Mouse (Mus musculus): ENCODE data around the gene Tnfrsf21. TPM values are rescaled to one million over a fixed set of nuclear protein-coding genes. Genes with fewer than 3 reads are reported as not detected.

Tnfrsf21 gene
- total RNA-seq, 2 experiments from 2014 or later = 2.8 to 4.3 TPM

GRCm38 (mm10) chr17:43075937-43076336 is 59.6 kb downstream of the Tnfrsf21 start:
- DNase-seq (ENCODE audit: low spot score in 2 of 2) = no peak

- DNase-seq (ENCODE audit: low spot score in 2 of 2) = no peak
These were observed 60.6 kb downstream of the Tnfrsf21 start for GRCm38 (mm10) chr17:43076801-43077493.

GRCm38 (mm10) chr17:43077540-43077939 is 61.2 kb downstream of the Tnfrsf21 start:
- no peak for DNase-seq (ENCODE audit: low spot score in 2 of 2)

GRCm38 (mm10) chr17:43081225-43081624 is 64.9 kb downstream of the Tnfrsf21 start:
- no peak for DNase-seq (ENCODE audit: low spot score in 2 of 2)

GRCm38 (mm10) chr17:43089496-43089895 is 73.1 kb downstream of the Tnfrsf21 start:
- DNase-seq (ENCODE audit: low spot score in 2 of 2) = no peak

- no peak for DNase-seq (ENCODE audit: low spot score in 2 of 2)
These were observed 74.8 kb downstream of the Tnfrsf21 start for GRCm38 (mm10) chr17:43090948-43091724.

GRCm38 (mm10) chr17:43092280-43092995 is 76.1 kb downstream of the Tnfrsf21 start:
- DNase-seq (ENCODE audit: low spot score in 2 of 2) = no peak

GRCm38 (mm10) chr17:43094285-43094684 is 77.9 kb downstream of the Tnfrsf21 start:
- DNase-seq (ENCODE audit: low spot score in 2 of 2) = no peak

GRCm38 (mm10) chr17:43097101-43097688 is 80.8 kb downstream of the Tnfrsf21 start:
- DNase-seq (ENCODE audit: low spot score in 2 of 2) = no peak

- no peak for DNase-seq (ENCODE audit: low spot score in 2 of 2)
These were observed 89.8 kb downstream of the Tnfrsf21 start for GRCm38 (mm10) chr17:43106108-43106507.

- DNase-seq (ENCODE audit: low spot score in 2 of 2) = no peak
These were observed 91.0 kb downstream of the Tnfrsf21 start for GRCm38 (mm10) chr17:43107338-43107737.

GRCm38 (mm10) chr17:43109501-43109900 is 93.1 kb downstream of the Tnfrsf21 start:
- DNase-seq (ENCODE audit: low spot score in 2 of 2) = no peak

- no peak for DNase-seq (ENCODE audit: low spot score in 2 of 2)
These were observed 94.0 kb downstream of the Tnfrsf21 start for GRCm38 (mm10) chr17:43110168-43110885.

GRCm38 (mm10) chr17:43113391-43113984 is 97.1 kb downstream of the Tnfrsf21 start:
- no peak for DNase-seq (ENCODE audit: low spot score in 2 of 2)

- no peak for DNase-seq (ENCODE audit: low spot score in 2 of 2)
These were observed 97.8 kb downstream of the Tnfrsf21 start for GRCm38 (mm10) chr17:43114086-43114581.

GRCm38 (mm10) chr17:43114926-43115325 is 98.6 kb downstream of the Tnfrsf21 start:
- DNase-seq (ENCODE audit: low spot score in 2 of 2) = no peak

GRCm38 (mm10) chr17:43116748-43117147 is 100.4 kb downstream of the Tnfrsf21 start:
- no peak for DNase-seq (ENCODE audit: low spot score in 2 of 2)

- no peak for DNase-seq (ENCODE audit: low spot score in 2 of 2)
These were observed 103.1 kb downstream of the Tnfrsf21 start for GRCm38 (mm10) chr17:43119446-43119845.

- no peak for DNase-seq (ENCODE audit: low spot score in 2 of 2)
These were observed 104.7 kb downstream of the Tnfrsf21 start for GRCm38 (mm10) chr17:43121096-43121495.

- no peak for DNase-seq (ENCODE audit: low spot score in 2 of 2)
These were observed 112.0 kb downstream of the Tnfrsf21 start for GRCm38 (mm10) chr17:43128305-43128704.
